Mouse (Mus musculus) telencephalon, adult 2 months (tissue): Measurements from ENCODE around the gene Insc.
"Not testable (repeated sequence)": the region's sequence is repeated elsewhere in the genome, so short reads cannot be mapped to it uniquely, and the experiment has no call there.

Experiments used
- DNase-seq: peaks from one replicate; pipeline ENCODE4 v3.0.0-alpha.2; 2011; ENCODE audit warnings: low read depth, low spot score

Insc gene

DNA sequence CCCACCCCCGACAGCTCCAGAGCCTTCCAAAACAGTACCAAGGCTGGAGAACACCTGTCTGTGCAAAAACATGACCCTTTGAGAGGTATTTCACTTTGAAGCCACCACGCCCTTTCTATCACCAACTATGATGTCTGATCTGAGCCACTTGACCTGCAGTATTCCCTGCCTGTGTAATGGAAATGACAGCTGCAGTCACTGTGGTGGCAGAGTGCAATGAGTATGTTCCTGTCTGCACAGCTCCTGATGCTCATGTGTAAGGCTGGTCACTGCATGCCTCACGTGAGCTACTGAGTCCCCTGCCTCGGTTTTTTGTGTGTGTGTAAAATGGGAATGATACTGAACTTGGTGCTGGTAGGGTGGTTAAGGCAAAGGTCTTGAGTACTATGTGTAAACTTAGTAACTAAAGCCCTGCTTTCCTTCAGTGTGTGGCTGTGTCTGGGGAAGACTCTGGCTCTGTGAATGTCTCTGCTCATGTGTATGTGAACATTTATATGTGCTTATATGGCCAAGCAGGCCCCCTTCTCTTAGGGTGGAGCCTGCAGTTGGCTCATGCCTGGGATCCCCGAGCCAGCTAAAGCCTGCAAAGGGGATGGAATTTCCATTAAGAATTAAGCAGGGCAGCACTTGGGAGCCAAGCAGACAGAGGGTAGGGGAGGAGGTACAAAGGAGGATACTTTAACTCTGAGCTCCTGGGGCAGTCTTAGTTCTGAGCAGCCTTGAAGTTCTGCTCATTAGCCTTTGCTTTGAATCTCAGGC is at the start of gene Insc:
TSS of gene Insc (plus strand) at position 673 of the 759 bp plus-strand sequence.
- DNase-seq, result no peak

- no peak for DNase-seq
Observed at GRCm38 (mm10) chr7:114700871-114701270, 42.6 kb upstream of the Insc start.

- DNase-seq, result peak; percentile 3
Observed at GRCm38 (mm10) chr7:114706716-114707115, 36.8 kb upstream of the Insc start.

DNA sequence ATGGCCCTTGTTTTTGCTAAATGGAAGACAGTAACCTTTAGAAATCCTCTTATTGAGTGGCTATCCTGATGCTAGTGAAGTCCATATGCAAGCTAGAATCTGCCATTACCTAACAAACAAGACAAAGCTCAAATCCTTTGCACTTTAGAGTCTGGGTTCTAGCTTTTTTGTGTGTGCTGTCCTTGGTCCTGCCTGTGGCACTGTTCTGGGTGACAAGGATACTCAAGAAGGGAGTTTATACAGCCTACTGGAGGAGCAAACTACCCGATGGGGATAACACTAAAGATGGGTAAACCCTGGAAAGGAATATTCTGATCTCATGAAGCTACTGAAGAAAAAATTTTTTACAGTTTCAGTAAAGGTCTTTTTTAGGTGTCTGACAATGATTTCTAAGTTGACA is 36.1 kb upstream of the Insc start:
- no peak for DNase-seq

GRCm38 (mm10) chr7:114710419-114710818 is 33.1 kb upstream of the Insc start:
- no peak for DNase-seq

GRCm38 (mm10) chr7:114712523-114712922 is 31.0 kb upstream of the Insc start:
- DNase-seq, result no peak

DNA sequence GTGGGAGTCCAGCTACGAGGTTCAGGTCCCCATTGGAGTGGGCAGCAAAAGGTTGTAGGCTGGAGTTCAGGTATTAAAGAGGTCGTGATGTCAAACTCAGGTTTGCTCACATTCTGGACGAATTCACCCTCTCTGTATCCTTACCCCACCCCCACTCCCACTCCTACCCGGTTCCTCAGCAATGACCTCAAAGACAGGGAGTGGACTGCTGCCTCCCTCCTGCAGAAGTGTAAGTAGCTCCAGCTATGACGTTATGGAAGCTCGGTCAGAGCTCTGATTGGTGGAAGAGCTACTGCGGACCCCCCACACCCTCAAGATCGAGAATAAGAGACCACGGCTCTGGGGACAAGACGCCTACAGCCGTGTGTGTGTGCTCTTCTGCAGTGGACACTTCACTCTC is 25.2 kb upstream of the Insc start, which contains the start of gene Calcb:
TSS of gene Calcb (plus strand) at position 344 of the 400 bp plus-strand sequence.
- no peak for DNase-seq

DNA sequence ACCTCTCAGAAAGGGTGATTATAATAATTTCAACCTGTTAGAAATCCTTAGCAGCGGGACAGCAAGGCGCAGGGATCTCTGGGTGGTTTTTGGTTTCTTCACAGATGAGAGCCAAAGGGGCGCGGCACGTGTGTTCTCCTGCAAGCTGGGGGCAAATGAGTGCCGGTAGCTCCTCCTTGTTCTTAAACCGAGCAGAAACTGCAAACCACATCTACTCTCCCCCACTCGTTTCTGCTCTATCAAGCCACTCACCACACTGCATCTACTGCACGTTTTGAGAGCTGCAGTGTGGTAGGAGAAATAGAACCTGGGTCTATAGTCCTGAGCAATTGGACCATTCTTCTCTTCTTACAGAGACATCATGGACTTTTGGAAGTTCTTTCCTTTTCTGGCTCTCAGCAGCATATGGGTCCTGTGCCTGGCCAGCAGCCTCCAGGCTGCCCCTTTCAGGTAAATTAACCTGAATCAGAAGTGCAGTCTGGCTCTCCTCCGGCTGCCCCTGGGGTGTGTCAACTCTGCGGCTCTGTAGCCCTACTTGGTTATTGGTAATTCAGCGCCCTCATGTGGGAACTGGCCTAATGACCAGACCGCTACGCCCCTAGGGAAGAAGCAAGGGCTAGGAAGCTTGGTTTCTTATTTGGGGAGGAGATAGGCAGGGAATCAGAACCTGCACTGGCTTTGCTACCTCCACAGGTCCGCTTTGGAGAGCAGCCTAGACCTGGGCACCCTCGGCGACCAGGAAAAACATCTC is 23.9 kb upstream of the Insc start:
- DNase-seq, result no peak

GRCm38 (mm10) chr7:114729696-114730095 is 13.8 kb upstream of the Insc start:
- not testable (repeated sequence) for DNase-seq

GRCm38 (mm10) chr7:114731175-114731574 is 12.3 kb upstream of the Insc start:
- DNase-seq, result no peak

GRCm38 (mm10) chr7:114731700-114732099 is 11.8 kb upstream of the Insc start:
- not testable (repeated sequence) for DNase-seq

DNA sequence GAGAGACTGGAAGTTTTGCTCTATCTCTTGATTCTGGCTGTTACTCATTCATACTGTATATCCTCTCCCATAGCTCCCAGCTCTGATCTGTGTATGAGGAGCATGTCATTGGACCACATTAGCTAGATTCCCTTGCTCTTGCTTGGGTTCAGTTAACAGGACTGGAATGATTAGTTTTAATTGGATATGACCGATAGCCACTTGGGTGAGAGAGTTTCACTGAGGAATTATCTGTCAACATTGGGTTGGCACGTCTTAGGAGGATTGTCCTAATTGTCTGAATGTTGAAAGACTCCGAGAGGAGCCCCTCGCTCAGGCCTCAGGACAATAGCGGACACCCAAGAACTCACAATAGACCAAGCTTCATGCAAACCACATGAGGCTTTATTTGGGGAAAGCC is 7.2 kb upstream of the Insc start:
- no peak for DNase-seq

- no peak for DNase-seq
Observed at GRCm38 (mm10) chr7:114738166-114738565, 5.3 kb upstream of the Insc start.

GRCm38 (mm10) chr7:114740360-114741165 is 2.9 kb upstream of the Insc start:
- no peak for DNase-seq

GRCm38 (mm10) chr7:114744639-114745245 is 1.2 kb downstream of the Insc start:
- DNase-seq, result no peak

GRCm38 (mm10) chr7:114745481-114746271 is 2.2 kb downstream of the Insc start:
- DNase-seq, result no peak

DNA sequence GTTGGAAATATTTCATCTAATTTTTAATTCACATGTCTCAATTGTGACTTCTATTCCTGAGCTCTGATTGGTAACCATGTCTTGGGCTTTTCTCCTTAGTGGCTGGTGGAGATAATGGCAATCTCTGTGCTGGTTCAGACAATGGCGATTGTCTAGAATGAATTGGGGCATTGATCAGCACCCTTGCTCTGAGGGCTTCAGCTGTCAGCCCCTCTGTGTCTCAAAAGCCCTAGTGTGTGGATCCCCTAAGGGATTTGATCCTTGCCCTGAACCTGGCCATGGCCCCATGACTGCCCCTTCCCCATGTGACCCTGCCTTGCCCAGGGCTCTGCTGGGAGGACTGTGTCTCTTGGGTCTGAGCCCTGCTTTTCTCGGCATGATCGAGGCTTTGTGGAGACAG is 4.1 kb downstream of the Insc start:
- DNase-seq, result peak; percentile 70

GRCm38 (mm10) chr7:114748239-114748638 is 4.7 kb downstream of the Insc start:
- no peak for DNase-seq

DNA sequence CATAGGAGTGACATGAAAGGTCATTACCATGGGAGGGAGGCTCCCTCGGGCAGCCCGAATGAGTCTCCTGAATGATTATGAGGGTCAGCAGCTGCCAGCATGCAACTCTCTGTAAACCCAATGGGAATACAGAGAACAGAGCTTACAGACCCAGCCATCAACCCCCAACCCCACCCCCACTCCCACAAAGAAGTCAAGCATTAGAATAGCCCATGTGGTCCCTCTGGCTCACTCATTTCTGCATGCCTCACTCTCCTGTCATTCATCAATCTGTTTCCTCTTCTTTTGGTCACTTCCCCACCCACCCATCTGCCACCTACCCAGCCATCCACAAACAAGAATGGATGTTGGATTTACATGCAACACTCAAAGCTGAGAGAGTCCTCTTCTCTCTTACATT is 10.0 kb downstream of the Insc start:
- no peak for DNase-seq

DNA sequence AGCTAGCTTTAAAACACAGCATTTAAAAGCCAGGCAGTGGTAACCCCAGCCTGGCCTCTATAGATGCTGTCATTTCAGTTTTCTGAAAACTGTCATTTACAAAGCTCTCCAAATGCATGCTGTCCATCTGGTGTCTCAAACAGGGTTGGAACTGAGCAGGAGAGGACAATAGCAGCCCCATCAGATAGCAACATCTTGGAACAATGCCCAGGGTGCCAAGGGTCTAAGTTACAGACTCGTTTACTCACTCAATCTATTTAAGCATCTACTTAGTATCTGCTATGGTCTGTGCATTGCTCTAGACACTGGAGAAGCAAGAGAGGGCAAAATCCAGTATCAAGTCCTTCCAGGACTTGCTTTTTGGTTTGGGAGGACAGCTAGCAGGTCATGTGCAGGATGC is 10.7 kb downstream of the Insc start:
- DNase-seq, result no peak

DNA sequence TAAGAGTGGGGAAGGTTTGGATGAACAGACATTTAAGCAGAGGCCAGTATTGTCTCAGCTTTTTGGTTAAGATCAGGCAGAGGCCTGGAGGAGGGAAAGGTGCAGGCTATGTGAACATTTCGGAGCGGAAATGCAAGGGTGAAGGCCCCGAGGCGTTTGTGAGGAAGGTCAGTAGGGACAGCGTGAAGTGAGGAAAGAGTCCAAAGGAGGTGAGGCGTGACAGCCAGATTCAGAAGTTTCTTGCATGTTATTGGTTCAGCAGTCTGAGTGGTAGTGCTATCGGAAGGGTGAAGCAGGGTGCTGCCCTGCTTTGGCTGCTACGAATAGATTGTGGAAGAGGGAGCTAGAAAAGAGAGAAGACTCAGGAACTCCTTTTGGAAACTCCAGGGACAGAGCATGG is 11.1 kb downstream of the Insc start:
- DNase-seq, result no peak
